Mouse (Mus musculus) 3T3-L1 (cell line): ENCODE results near the gene Nrxn3.

Experiments used
- DNase-seq: peaks from one replicate; pipeline ENCODE4 v3.0.0-alpha.2; 2015; ENCODE audit warnings: low read depth, low spot score

Gene Nrxn3

DNA sequence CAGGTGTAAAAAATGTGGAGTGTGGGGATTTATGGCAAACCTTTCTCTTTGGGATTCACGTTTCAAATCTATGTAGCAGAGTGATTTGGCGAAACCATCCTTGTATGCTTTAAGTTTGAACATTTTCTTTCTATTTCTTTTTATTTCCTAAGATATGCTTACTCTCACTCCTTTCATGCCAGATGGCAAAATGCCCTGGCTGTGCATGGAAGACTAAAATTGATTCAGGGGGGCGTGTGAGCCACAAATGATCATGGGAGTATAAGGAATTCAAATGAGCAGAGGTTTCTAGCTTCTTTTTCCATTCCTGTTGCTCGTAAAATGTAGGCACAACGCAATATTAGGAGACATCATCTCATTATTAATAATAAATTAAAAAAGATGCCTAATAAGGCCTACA, 1211.0 kb downstream of the Nrxn3 start:
- no peak for DNase-seq

DNA sequence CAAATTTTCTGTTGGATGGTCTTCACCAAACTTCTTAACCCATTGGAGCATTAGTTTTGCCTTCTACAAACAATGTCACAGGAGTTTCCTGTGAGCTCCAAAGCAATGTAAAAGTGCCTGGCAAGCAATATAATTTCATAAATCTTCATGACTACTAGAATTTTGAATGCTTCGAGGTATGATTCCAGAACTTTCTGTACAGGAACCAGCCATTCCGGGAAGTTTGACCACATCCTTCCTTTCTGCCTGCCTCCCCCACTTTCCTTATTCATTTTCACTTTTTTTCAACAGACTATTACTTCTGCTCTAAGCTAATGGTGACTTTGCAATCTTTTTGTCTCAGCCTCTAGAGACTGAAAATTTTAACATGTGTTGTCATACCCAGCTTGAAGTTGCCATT, 1218.1 kb downstream of the Nrxn3 start:
- no peak for DNase-seq

DNA sequence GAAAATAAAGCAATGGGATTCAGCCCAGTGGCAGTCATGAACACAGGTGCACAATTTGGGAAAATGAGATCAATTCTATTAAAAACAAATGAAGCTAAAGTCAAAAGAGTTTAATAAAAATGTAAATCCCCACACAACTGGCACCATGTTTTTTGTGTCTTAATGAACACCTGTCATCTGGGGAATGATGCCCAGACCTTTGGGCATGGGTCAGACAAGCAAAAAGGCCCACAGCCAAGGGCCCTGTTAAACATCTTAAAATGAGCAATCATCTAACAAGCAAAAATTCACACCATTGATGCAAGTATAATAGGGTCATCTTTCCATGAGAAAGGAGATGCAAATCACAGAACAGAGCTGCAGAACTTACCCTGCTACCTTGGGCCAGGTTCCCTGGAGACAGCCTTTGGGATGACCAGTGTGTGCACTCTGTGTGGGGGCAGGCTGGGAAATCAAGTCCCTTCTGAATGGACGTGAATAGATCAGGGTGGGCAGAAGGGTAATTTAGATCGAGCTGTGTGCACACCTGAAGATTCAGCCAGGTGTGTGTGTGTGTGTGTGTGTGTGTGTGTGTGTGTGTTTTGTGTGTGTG, 1223.3 kb downstream of the Nrxn3 start:
- no peak for DNase-seq

DNA sequence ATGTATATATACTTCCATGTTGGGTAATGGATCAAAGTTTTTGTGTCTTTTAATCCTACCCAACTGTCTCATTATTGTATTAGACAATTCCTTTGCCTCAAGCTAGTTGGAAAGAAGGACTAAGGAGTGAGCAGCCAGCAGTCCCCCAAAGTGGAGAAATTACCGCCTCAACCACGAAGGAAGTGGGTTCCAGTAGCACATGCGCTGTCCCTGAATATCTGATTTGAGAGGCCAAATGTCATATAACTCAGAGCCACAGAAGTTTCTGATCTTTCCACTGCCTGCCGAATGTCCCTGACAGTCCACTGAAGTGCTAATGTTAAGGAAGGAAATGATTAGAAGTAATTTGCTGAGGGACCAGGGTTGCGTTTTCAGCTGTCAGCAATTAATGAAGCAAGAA, 1223.8 kb downstream of the Nrxn3 start:
- no peak for DNase-seq

DNA sequence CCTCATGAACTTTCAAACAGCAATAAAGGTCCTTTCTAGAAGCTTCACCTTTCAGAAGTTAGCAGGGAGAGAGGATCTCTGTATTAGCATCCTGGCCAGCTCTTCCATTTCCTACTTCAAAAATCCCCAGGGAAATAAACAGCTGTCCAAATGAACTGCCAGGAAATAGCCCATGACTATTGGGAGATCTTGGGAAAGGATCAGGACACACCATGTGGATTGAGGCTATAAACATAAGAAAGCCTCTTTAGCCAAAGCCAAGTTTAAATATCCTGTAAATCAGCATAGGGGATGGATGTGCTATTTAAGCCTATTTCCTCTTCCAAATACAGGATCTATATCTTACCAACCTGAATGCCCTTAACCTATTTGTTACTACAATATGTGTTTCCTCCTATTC, 1230.6 kb downstream of the Nrxn3 start:
- DNase-seq = no peak

DNA sequence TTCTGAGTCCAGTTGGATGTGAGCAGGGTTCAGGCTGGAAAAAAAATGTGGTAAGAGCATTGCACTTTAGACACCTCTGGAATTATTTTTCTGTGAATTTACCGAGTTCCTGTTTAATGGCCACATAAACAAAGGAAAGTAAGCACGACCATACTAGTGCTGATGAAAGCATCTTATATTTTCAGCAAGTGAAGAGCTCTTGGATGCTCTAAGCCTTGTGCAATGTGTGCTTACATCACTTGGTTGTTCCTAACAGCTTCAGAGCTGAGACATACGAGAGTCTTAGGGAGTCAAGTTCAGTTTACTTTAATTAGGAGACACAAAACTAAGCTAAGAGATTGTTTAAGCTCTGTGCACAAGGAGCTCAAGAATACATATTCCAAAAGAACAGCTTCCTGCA, 1231.0 kb downstream of the Nrxn3 start:
- DNase-seq = no peak

DNA sequence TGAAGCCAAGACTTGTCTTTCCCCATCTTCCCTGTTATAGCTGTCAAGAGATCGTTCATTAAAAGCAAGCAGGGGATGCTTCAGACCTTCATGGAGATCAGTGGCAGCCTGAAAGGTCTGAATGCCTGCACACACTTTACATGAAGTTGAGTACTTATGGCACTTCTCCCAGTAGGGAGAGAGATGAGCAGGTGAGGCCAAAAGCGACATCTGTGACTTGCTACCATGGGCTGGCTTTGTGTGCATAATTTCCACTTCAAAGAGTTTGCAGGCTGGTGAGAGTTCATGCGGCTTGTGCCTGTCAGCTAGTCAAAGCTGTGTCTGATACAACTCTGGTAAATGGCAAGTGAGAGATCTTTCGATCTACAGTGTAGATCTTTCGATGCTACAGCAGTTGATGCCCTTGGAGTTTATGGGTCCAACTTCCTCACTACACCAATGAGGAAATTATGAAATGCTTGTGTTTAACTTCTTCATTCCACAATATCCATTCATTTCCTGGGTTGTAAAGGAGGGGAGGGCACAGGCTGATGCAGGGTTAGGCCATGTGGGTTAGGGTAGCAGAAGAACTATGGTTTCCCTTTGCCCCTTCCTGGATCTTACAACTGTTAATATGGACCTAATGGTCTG, 1231.9 kb downstream of the Nrxn3 start:
- no peak for DNase-seq

DNA sequence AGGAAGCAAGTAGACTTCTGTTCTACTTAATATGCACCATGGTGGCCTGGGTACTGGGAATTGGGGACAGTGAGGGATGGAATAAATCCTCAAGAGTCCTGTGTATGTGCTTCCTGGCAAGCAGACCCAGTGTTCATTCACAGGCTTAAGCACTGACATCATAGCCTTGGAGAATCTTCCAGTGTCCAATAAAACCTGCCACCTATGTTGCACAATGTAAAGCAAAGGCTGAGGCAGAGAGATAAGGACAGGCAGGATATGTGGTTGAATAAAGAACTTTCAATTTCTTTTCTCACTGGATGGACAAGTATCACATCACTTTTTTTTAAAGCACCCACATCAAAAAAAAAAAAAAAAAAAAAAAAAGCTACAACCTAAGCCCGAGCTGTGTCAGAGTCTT, 1240.4 kb downstream of the Nrxn3 start:
- DNase-seq = no peak

DNA sequence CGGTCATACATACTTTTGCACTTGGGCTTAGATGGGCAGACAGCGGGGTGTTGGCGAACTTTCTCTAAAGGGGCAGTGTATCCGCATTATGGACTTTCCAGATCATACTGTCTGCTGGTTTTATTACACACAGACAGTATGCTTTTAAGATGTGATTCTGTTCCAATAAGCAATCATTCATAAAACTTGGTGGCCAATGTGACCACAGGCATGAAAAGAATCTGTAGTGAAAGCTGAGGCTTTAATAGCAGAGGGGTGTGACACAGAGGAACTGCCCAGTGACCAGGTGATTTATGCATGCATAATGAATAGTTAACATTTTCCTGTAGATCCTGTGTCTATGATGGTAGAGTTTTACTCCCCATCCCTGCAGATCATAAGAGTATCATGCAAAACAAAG, 1254.0 kb downstream of the Nrxn3 start:
- no peak for DNase-seq

DNA sequence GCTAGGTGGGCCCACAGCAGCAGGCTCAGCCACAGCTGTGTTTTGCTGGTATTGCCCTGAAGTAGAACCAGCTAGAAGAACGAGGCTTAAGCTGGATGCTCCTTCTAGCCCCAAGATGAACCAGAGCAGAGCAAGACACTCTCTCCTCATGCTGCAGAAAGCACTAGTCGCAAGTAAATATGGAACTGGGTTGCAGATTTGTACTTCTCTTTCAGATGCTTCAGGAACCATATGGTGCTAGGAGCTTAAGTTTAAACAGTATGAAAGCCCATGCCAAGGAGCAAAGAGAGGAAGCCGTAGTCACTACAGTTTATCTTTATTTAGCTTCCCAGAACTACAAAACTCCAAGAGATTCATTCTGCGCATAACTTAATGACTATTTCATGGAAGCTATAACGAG, 1254.8 kb downstream of the Nrxn3 start:
- no peak for DNase-seq

DNA sequence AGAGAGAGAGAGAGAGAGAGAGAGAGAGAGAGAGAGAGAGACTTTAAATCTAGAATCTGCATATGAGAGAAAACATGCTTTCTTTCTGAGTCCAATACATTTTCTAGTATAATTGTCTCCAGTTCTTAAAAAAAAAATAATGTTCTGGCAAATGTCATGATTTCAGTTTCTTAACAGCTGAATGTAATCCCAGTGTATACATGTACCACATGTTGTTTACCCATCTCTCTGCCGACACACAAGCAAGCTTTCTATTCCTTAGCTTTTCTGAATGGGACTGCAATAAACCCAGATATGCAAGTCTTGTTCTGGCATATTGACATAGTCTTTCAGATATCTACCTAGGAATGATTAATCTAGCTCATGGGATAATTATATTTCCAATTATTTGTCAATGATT, 1256.5 kb downstream of the Nrxn3 start:
- DNase-seq = no peak

DNA sequence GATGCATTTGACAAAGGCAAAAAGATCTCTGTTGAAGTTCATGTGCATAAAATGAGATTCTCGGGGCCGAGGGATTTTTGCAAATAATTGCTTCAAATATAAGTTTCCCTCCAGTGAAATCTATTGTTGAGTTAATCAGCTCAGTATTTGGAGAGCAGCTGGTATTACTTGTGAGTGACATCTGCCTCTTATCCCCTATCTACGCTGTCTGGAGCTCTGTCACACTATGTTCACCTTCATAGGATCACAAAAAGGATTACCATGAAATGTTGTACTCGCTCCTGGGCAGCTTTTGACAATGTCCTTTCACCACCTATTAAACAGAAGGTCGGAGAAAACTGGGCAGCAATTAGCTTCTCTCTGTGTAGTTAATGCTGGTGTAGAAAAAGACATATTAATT, 1259.8 kb downstream of the Nrxn3 start:
- DNase-seq = no peak

DNA sequence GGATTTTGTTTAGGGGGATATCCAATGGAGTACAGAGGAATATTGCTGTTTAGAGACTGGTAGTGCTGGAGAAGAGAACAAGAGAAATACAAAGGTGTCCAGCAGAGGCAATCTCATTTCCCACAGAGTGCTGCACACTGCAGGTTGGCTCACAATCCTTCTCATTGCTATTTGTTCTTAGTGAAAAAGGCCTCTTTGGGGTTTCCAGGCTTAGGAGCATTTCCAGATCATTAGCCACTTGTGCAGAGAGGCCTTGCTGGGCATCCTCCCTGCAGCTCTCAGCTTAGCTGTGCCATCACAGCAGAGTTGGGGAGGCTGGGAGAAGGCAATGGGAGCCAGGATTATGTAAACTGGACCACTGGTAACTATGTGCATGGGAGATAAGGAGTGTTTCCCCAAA, 1260.7 kb downstream of the Nrxn3 start:
- DNase-seq = no peak

DNA sequence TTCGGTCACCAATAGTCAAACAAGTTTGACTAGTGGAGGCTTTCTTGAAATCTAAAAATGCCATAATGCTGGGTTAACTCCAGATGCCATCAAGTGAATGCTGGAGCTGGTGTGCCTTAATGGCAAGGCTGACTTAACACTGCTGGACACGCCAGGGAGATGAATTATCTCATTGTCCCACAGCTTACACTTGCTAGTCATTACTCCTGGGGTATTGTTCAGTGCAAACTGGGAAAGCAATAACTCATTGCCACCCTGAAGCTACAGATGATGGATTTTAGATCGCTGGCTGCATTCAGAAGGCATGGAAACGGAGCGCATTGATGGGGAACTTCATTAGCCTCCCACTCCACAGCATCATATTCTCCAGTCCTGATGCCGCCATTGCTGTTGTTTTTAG, 1263.5 kb downstream of the Nrxn3 start:
- no peak for DNase-seq

DNA sequence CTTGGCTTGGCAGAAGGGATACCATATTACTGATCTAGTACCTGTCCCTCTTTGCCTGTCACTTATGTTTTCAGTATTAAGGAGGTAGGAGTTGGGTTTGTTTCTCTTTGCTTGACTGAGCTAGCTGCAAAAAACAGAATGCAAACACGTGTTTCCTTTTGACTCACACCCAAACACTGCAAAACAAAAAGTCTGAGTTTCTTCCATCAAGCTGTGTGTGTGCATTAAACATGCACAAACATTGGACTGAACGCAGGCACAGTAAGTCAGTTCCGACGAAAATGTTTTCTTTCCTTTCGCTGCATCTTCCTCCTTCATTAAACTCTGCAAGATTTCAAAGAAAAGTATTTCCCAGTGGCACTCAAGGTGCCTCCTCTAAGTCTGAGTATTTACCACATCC, 1270.6 kb downstream of the Nrxn3 start:
- no peak for DNase-seq

DNA sequence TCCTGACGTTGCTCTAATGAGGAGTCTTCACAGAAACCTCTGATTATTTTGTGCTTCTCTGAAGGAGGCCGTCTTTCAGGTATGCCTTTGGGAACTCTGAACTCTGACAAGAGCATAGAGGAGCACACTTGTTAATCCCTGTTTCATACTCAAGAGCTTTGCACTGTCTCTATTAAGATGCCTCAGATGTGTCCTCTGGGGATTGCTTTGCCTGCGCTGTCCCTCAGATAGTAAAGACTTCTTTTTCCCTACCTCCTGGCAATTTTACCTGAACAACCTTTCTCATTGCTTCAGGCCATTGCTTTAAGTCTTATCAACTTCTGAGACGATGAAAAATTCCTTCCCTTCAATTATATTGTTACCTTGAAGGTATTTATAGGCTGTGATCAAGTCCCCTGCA, 1272.7 kb downstream of the Nrxn3 start:
- DNase-seq = no peak

DNA sequence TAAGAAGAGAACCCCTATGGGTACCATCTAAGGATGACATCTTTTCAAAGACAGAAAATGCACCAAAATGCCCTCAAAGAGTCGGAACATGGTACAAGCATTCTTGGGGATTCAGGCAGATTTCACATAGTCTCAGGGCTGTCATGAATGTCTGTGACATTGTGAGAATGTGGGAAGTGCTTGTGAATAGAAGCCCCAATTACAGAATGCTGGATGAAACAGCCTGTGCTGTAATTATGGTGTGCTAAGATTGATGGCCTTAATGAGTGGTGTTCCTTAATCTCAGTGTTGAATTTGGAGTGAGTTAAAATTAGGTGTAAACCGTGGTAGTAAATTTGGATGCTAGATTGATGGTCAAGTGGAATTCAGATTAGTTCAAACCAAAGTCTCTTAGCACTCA, 1287.6 kb downstream of the Nrxn3 start:
- DNase-seq = no peak

DNA sequence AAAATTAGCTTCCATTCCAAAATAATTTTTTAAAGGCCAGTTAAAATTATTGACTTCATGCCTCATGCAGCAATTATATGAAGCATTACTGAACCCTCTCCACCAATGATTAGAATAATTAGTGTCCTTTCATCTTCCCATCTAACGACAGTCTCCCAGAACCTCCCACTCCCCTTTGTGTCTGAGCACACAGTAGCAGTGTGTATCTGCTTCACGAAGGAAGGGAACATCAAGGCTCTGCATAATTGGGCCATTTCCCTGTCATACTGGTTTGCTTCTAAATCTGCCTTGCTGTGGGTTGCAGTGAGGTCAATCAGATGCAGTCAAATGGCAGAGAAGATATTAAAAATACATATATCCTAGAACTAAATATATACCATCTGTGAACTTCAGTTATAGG, 1291.3 kb downstream of the Nrxn3 start:
- DNase-seq = no peak

DNA sequence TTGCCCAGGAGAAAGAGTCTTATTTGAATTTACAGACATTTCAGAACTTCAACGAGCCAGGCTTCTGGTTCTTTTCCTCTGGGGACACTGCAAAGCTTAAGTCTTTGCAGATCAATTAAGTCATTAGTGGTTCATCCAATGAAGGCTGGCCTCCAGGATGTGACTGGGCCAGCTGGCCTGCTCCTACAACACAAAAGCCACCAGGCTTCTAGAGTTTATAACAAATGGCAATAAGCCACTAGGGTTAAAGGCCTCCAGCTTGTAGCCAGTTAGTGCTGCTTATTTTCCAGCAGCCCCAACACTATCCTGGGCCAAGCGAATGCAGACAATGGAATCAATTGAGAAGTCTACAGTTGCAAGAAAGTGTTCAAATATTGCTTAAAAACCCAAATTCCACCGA, 1304.3 kb downstream of the Nrxn3 start:
- no peak for DNase-seq

DNA sequence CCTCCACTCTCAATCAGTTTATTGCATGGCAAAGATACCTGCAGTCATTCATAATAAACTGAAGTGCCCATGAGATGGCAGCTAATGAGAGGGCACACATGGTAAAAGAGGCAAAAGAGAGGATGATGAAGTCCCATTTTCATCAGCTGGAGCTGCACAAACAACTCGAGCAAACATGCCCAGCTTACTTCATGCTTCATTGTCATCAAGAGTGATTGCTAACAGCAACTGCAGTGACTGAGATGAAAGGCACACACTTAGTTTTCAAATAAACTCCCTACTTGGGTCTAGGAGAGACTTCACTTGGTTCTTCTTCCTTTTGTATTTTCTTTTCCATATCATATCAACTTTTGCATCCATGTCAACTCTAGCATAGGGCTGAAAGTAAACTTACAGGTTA, 1318.4 kb downstream of the Nrxn3 start:
- no peak for DNase-seq

DNA sequence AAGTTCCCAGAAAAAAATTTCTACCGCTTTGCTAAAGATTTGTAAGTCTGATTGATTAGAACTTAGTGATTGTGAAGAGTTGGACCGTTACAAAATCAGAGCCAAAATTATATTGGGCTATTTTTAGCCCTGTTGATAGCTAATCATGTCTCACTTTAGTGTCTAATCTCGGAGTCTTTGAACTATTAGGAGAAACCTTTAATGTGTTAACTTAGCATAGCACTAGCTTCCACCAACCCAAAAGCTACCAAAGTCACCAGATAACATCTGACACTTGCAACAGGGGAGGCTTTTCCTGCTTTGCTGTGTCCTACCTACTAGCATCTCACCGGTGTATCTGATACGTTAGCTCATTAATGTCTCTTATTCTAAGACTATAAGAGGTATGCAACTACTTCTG, 1333.6 kb downstream of the Nrxn3 start:
- no peak for DNase-seq

DNA sequence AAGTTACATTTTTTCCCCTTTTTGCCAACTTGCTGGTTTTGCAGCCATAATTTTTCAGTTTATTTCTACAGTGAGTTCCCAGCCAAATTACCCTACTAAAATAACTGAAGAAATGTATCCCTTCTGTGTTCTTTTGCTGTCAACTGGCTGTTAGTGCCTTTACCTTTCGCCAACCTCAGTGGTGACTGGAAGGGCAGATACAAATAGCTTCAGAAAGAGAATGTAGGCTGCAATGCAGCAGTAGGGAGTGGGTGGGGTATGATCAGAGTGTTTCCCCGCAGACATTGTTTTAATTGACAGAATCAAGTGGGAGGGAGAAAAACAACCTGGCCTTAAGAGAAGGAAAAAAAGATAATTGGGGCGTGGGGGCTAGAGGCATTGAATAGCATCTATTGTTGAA, 1337.1 kb downstream of the Nrxn3 start:
- DNase-seq = no peak

DNA sequence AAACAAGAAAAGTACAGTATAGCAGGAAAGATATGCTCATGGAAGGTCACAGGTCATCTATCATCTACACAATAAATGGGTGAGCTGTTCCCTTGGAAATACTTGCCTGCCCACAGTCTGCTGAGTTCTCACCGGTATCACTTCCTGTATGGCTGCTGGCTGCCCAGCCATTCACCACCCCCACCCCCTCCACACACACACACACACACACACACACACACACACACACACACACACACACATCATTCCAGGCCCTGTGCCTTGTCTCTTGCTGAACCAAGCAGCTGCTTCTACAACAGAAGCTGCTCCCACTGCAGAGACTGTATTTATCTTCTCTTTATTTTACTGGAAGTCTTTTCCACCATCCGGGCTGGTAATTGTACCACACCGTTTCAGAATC, 1338.6 kb downstream of the Nrxn3 start:
- DNase-seq = no peak

DNA sequence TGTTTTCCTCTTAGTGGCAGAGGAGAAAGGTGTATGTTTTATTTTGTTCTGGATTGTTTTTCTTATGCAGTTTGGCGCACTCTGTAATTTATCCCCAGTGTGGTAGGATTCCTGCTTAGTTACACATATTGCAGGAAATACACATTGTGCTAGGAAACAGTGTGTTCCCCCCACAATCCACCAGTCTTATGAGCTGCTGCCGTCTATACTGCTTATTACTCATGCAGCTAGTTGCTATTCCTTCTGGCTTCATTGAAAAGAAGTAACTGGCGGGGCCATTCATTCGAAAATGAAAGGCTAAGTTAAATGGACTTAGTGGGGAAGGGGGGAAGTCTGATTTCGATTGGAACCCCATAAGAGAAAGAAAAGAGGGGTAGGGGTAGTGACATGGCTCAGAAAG, 1339.5 kb downstream of the Nrxn3 start:
- no peak for DNase-seq
